Mouse (Mus musculus) ovary, adult 18-20 months (tissue): Measurements from ENCODE around the gene Ugt1a9.
A peak's percentile ranks its signal among the peaks of the same experiment; 100 is the strongest.

ENCODE experiments used
- DNase-seq: peaks from one replicate; pipeline ENCODE4 v3.0.0; 2022; ENCODE audit warnings: low spot score, mixed read lengths

Gene Ugt1a9

GRCm38 (mm10) chr1:88222216-88222615, 151.6 kb downstream of the Ugt1a9 start:
- no peak for DNase-seq

DNA sequence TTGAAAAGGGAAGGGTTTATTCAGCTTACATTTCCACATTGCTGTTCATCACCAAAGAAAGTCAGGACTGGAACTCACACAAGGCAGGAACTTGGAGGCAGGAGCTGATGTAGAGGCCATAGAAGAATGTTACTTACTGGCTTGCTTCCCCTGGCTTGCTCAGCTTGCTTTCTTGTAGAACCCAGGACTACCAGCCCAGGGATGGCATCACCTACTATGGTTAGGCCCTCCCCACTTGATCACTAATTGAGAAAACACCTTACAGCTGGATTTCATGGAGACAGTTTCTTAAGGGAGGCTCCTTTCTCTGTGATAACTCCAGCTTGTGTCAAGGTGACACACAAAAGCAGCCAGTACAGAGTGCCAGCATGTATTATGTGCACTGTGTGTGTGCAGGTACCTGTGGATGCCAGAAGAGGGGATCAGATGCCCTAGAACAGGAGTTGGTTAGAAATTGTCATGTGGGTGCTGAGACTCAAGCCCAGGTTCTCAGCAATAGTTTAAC, 152.5 kb downstream of the Ugt1a9 start:
- DNase-seq: peak; percentile 6

DNA sequence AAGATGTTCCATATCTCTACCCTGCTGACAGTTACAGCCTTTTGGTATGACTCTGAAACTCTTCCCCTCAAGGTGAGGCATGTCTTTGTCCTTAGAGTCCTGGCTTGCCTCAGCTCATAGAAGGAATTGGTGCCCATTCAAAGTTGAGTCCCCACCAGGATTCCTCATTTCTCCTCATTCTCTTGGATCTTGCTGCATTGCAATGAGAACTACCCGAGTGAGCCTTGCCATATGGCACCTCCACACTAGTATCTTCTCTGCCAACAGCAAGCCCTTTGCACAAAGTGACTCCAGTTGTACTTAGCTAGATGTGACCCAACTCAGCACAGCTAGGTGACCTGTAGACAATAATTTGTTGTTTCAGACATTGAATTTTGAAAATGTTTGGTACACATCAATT, 153.0 kb downstream of the Ugt1a9 start:
- peak; percentile 12 for DNase-seq

DNA sequence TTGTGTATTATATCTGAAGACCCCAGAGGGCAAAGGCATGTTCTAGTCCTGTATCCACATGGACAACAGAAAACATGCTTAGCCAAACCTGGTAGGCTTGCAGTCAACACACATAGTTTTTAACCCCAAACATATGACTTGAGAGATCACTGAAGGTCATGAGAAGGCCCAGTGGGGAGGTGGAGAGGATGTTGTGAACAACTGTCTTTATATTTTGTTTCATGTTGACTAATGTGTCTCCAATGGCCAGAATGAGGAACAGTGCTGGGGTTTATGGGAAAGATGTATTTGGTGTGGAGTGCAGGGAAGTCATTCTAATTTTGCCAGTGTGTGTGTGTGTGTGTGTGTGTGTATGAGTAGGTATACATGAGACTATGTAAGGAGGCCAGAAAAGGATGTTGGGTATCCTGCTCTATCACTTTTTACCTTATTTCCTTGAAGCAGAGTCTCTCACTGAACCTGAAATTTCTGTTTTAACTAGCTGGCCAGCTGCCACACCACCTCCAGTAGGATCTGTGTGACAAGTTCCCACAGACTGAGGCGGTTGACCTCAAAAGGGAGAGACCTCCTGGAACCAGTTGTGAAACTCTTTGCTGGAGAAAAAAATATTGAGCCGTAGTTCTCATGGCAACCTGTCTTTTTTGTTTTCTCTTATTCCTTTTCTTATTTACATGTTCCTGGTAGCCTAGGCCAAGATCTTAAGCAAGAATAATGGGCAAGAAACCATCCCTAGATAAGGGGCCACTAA, 153.6 kb downstream of the Ugt1a9 start:
- DNase-seq: peak; percentile 79

DNA sequence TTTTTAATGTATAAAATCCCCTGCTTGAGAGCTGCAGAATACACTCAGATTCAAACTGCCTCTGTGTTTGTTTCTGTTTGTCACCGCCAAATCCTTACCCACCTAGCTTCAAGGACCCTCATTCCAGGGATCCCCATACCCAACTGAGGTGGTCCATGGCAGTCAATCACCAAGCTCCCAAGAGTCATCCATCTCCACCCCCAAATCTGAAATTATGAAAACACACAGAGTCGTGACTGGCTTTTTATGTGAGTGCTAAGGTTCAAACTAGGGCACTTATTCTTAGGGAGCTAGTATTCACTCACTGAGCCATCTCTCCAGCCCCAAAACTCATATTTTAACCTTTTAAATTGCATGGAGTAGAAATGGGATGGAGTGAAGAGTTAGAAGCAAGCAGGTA, 154.7 kb downstream of the Ugt1a9 start:
- DNase-seq: peak; percentile 5

DNA sequence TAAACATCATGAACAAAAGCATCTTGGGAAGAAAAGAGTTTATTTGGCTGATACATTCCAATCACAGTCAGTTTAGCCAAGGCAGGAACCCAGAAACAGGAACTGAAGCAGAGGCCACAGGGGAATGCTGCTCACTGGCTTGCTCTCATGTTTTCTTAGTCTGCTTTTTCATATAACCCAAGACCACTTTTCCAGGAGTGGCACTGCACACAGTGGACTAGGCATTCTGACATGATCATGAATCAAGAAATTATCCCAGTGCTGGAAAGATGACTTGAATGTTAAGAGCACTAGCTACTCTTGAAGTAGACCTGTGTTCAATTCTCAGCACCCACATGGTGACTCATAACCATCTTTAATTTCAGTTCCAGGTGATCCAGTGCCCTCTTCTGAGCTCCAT, 155.1 kb downstream of the Ugt1a9 start:
- DNase-seq: peak; percentile 1

GRCm38 (mm10) chr1:88226670-88227379, 156.2 kb downstream of the Ugt1a9 start, which contains the start of gene Mroh2a:
Mroh2a (plus strand) TSS chr1:88226986.
- DNase-seq: peak; percentile 2

DNA sequence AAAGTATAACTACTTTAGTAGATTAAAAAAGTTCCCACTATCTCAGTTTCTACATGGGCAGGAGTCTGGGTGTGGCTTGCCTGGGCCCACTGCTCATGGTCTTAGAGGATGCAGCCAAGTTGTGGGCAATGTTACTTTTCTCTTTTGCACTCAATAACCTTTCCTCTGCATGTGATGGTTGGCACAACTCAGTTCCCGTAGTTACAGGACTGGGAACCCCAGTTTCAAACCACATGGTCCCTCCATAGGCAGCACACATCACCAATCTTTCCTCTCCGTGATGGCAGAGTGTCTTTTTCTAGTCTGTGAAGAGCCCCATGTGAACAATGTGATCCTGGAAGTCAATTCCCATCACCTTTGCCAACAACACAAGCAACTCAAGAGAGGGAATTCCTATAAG, 156.9 kb downstream of the Ugt1a9 start:
- peak; percentile 2 for DNase-seq

DNA sequence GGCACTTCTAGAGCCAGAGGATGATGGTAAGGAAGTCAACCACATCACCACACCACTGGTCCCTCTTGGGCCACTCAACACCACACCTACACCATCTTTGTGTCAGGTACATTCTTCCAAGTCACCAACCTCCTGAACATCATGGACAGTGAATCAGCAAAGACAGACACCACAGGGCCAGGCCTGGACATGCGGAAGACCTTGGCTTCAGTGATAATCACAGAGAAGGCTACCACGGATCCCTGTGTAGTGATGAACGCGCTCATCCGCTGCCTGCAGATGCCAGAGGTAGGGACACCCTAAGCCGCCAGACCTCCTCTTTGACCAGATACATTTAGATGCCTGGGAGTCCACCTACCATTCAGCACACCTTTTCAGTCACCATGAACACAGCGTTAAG, 157.5 kb downstream of the Ugt1a9 start:
- peak; percentile 7 for DNase-seq

- no peak for DNase-seq
Observed at GRCm38 (mm10) chr1:88229566-88229965, 159.0 kb downstream of the Ugt1a9 start.

DNA sequence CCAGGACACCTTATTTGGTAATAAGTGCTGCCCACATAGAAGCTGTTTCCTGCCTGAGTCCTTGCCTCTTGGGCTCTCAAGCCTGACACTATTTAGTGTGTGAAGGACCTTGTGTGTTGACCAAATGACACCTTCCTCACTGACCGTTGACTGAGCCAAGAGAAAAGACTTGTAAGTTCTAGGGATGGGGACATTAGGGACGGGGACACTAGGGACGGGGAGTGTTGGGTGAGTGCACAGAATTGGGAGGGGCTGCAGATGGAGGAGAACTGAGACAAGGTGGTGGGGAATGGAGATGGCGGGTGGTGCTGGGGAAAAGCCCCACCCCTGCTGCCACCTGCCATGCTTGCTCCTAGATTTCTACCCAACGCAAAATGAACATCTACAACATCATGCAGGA, 159.4 kb downstream of the Ugt1a9 start:
- peak; percentile 20 for DNase-seq

GRCm38 (mm10) chr1:88230421-88230820, 159.8 kb downstream of the Ugt1a9 start:
- peak; percentile 7 for DNase-seq

GRCm38 (mm10) chr1:88230981-88231802, 160.6 kb downstream of the Ugt1a9 start:
- peak; percentile 11 for DNase-seq

- DNase-seq: peak; percentile 11
Observed at GRCm38 (mm10) chr1:88231803-88232499, 161.4 kb downstream of the Ugt1a9 start.

DNA sequence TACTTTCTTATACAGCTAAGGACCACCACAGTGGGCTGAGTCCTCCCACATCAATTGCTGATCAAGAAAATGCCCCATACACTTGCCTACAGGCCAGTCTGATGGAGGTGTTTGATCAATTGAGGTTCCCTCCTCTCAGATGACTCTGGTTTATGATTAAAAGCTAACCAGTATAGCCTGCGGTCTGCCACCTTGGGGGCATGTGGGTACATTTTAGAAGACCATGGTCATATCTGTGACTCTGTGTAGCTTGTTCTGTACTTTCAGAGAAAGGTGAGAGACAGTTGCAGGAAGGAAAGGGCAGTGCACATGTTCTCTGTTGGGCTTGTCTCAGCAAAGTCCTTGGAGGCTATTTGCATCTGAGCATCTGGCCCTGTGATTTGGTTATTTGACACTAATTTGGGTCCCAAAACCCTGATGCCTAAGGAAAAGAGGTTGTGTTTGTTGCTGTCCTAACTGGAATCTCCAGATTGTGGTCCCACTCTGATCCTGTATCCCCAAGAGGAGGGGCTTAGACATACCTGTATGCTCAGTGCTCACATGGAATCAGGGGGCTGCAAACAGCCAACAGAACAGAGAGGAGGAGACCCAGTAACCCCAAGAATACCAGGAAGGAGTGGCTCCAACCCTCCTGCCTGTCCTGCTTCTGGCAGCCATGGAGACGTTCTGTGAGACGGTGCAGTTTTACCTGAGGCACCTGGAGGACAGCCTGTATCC, 162.2 kb downstream of the Ugt1a9 start:
- no peak for DNase-seq

- DNase-seq: no peak
Observed at GRCm38 (mm10) chr1:88233421-88234247, 163.0 kb downstream of the Ugt1a9 start.

GRCm38 (mm10) chr1:88234248-88234610, 163.6 kb downstream of the Ugt1a9 start:
- DNase-seq: no peak

- no peak for DNase-seq
Observed at GRCm38 (mm10) chr1:88234646-88235045, 164.0 kb downstream of the Ugt1a9 start.

GRCm38 (mm10) chr1:88235046-88235893, 164.7 kb downstream of the Ugt1a9 start:
- no peak for DNase-seq
